Mouse (Mus musculus) testis, postnatal 14 days (tissue): ENCODE measurements at regions not wholly inside any gene's neighbourhood (a gene's known extent, or its start where the extent isn't known, plus 50 kb on each side); places are given as distances from the start of the nearest gene placed in this dataset.
"Not testable (repeated sequence)": the region's sequence is repeated elsewhere in the genome, so short reads cannot be mapped to it uniquely, and the experiment has no call there.

ENCODE experiments used
- DNase-seq: peaks from one replicate; pipeline ENCODE4 v3.0.0; 2021; ENCODE audit warnings: low spot score

DNA sequence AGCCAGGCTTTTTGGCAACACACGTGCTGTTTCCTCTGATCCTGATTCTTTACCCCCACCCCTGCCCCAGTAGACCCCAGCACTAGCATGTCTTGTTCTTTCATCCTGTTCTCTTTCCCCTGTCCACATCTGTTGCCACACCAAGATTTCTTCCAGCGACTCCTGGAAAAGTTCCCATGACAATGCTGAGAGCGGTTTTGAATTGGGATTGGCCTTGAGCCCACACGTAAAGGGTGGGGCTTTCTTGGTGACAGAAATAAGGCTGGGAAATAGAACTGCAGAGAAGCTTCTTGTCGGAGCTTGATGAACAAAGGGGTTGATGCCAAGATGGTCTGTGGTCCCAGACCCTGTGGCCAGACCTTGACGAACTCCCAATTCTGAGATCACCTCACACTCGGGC, 106.8 kb downstream of the Enc1 start:
- no peak for DNase-seq

DNA sequence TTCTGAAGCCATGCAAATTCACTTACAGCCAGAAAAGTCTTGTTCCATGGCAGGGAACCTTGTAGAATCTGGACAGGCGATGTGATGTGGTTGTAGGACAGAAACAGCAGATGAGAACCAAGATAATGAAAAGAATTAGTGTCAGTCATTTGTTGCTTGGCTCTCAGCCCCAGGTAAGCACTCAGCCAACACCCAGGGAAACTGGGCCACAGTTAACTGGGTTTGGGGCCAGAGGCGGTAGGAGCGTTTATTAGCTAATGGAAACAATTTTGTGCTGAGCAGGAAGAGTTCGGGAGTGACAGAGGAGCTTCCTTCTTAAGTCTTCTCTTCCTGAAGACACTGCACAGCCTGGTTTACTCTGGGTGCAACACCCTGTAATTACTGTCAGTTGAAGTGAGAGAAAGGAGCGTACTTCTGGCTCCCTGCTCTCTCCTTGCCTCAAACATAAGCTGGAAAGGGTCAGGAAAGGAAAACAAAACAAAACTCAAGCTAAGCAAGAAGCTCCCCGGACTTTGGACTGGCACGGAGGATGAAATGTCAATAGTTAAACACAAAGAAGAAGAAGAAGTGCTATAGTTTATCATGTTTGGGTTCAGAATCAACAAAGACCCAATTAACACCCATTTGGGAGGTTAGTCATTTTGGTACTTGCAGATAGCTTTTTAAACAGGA, 100.4 kb downstream of the Enc1 start:
- DNase-seq, result no peak

DNA sequence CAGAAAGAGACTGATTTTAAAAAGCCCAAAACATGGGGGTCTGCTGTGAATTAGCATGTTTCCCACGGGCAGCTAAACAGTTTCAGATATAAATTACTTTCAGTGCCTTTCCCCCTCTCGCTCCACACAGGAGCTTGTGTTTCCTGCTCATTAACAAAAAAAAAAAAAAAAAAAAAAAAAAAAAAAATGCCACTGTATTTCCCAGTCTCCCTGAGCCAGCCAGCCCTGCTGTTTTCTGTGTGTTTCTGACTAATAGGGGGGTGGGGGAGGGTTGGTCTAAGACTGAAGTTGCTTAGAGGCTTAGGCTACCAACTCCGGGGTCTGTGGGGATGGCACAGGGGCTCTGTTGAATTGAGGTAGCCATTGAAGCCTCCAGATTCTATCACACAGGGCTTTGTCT, 97.0 kb downstream of the Enc1 start:
- no peak for DNase-seq

DNA sequence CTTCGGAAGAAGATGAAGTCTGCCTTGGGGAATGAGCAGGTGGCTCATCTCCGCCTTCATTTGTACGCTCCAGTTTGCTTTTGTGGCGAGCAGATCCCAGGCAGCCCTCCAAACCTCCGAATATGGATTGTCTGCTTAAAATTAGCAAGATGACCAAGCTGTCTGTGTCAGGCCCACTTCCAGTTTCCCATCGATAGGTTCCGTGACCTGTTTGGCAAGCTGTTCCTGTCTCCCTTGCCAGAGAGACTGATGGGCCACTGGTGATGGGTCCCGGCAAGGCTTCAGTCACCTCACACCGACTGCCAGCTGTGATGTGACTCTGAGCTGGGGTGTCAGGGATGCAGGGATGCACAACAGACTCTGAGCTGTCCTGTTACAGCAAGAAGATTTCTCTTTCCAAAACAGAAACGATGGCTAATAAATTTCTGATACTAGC, 96.4 kb downstream of the Enc1 start:
- no peak for DNase-seq

DNA sequence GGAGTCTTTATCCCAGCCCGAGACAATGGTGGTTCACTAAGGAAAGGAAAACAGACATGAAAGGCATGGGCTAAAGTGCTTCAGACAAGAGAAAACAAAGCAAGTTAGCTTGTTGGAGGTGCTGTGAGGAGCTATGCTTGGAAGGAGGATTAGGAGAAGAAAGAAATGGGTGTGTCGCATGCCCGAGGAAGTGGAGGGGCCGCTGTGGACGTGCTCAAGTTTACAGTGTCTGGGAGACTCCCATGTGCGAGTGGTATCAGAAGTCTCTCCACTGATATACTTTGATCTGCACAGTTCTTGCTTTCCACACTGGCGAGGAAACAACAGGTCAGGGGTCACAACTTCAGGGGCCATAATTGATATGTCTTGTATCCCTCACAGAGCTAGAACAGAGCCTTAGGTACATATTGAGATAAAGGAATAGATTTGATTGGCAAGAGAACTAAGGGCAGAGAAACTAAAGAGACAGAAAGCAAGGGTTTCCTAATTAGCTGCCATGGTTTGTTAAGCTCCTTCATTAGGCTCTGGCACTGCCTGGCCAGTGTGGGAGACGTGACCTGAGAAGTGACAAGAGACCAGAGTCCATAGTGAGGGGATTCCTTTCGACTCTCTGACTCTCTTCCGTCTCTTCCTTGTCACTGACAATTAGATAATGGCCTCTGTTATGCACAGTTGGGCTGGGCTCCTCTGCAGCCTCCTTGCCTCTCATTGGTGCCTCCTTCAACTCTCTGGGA, 93.1 kb downstream of the Enc1 start:
- DNase-seq, result no peak

DNA sequence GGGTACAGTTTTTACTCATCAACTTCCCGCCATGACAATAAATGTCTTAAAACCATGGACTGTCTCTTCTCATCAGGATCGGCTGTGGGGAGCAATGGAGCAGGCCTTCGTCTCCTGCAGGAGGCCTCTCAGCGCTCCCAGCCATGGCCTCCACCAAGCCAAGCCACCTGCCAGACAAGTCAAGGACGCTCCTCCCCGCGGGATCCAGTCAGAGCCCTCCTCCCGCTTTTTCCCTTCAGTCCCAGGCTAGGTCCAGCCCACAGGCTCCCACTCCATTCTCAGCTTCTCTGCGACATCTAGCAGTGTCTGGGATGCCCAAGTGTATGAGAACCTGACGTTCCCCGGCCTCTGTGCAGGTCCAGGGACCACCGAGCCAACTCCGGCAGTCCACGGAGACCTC, 90.2 kb downstream of the Enc1 start:
- DNase-seq, result no peak

DNA sequence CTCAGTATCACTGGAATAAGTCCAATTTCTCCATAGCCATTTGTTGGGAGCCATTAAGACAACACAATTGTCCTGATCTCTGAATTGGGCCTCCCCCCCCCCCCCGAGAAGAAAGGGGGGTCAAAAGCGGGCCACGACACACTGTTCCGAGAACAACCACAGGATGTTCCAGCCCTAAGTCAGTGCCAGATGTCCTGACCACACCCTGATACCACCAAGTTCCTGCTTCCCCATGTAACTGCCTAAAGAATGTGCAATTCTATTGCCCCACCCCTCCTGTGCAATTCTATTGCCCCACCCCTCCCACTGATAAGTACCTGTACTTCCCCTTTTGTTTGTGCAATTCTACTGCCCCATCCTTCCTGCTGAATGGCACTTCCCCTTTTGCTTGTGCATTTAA, 80.4 kb downstream of the Enc1 start:
- not testable (repeated sequence) for DNase-seq

DNA sequence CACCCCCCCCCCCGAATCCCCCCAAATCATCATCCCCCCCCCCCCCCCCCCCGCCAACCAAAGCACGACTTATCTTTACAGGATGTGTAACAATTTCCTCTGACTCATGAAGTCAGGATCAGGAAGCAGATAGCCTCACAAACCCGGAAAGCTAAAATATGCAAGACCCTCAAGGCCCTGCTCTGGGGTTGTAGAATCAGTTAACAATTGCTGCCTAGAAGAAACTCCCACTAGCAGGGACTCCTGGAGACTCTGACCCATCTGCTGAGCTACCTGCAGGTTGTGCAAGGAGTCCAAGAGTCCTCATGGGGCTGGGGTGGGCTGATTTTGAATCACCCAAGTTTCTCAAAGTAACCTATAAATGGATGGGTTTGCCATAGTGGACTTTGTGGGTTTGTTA, 79.9 kb downstream of the Enc1 start:
- no peak for DNase-seq

DNA sequence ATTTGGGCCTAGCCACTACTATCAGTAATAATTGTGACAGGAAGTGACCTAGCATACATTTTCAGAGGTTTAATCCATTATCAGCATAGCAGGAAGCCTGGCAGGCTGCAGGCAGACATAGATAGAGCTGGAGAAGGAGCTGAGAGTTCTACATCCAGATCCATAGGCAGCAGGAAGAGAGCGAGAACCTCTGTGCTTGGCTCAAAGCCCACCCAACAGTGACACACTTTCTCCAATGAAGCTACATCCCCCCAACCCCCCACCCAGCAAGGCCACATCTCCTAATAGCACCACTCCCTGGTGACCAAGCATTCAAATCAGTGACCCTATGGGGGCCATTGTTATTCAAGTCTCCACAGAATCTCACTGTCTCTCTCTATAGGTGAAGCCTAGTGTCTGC, 79.4 kb downstream of the Enc1 start:
- DNase-seq, result no peak

DNA sequence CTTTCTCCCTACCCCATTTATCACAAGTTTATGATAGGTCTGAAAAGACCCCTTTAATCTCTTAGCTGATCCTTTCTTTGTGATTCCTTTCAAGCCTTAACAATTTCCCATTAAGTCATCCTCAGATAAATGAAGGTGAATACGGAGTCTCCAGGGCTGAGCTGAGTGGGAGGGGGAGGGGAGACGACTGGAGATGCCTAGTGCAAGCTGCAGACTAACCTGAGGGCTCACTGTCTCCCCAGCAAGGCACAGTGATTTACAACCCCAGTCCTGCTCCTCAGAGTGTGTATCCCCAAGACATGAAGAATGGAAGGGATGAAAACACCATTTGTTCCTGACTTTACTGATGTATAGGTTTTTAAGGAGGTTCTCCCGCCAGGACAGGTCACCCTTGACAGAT, 76.7 kb downstream of the Enc1 start:
- no peak for DNase-seq

DNA sequence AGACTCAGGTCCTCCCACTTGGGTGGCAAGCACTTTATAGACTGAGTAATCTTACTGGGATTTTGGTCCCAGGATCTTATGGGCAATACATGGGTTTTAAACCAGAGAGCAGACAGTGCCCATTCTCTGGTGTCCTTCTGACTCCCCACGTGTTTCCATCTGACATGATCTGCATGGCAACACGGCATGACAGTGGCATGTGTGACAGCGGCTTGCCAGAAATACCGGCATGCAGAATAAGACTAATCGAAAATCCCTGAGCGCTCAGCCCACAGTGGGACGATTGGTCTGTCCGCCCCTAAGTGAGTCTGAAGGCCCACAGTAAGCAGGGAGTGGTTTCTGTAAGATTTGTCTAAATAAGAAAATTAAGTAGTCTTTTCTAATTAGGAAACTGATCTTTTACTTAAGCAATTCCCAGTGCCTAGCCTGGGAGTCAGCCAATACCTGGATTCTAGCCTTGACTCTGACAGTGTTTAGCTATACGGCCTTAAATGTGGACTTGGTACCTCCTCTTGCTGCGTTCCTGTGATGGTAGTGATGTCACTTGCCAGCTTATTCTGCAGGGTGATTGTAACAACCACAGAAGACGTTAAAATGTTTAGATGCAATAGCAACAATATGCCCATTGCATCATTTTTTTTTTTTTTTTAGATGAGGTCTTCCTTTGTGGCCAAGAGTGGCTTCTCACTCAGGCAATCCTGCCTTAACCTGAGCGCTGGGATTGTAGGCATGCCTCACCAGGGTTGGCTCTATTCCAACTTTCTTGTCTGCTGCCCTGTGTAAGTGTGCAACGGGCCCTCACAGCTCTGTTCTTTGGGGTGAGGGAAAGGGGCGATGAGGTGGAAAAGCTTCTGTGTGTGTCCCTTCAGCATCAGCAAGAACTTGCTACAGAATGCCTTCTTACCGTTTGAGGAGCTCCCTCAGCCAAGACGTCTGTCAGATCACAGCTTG, 71.8 kb downstream of the Enc1 start:
- DNase-seq, result no peak

DNA sequence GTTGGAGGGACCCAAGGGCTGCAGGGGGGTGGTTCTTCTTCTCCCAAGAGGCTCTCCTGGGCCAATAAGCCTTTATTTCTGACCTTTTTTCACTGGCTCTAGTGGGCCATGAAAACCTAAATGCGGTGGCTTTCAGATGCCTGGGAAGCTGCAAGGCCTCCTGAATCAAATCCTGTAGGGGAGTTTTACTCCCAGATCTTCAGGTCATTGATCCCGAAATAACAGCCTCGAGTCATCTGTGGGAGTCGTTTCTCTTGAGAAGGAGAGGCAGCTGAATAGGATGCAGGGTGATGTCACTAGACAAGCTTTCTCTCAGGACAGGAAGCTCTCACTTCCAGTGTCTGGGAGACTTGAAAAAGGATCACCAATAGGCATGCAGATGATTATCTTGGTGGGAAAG, 70.4 kb downstream of the Enc1 start:
- no peak for DNase-seq

DNA sequence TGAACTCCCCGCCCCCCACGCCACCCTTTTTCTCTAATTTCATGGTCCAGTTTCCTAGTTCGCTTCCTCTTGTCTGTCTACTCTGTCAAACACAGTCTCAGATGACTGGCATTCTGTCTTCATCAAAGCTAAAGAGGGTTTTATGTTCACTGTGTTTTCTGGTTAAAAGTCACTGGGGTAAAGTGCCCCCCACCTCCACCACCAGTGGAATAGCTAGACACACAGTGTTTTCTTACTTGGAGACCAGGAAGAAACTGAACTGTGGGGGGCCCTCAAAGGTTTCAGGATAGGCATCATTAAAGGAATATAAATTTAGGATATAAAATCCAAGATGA, 69.9 kb downstream of the Enc1 start:
- no peak for DNase-seq

DNA sequence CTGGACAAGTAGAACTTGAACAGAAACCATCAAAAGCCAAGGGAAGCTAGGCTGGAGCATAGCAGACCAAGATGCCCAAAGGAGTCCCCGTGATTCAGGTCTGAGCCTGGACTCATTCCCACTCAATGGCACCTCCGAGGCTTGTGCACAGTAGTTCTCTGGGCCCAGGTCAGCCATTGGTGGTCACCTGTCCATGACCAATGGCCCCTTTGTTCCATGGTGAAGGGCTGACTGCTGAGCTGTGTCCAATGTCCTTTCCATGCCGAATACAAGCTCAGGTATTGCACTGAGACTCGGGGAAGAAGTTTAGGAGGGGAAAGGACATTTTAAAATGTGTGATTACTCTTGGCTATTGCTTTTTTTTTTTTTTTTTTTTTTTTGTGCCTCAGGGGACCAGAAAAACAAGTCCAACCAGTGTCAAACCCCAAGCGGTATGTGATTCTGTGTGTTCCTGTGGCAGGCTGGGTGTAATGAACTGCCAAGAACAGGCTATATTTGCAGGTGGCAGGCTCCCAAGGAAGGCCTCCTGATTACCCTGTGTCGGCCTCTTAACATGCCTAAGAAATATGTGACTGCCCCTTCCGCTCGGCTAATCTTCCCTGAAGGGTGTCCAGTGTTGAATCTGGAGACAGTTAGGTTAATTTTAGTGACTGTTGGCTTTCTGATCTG, 69.4 kb downstream of the Enc1 start:
- DNase-seq, result peak; percentile 19

DNA sequence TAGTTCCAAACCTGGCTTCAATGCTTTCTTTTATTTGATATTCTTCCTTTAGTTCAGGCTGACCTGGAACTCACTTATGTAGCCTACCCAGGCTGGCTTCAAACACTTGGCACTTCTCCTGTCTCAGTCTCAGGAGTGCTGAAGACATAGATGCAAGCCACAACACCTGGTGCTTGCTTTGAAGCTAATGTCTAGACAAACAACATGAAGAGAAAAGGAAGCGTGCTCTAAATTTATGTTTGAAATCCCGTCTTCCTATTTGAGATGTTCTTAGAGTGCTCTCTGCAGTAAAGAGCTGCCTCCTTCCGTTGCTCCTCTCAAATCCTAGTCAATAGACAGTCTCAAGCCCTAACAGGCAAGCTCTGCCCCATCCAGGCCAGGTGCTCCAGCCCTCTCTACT, 68.5 kb downstream of the Enc1 start:
- no peak for DNase-seq

DNA sequence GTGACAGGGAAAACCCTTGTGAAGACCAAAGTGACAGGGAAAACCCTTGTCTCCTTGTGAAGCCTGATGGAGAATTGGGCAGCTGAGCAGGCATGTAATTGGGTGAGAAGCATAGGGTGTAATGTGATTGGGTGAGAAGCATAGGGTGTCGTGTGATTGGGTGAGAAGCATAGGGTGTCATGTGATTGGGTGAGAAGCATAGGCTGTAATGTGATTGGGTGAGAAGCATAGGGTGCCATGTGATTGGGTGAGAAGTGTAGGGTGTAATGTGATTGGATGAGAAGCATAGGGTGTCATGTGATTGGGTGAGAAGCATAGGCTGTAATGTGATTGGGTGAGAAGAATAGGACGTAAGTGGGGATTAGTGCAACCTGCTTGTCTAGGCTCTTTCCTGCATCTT, 67.5 kb downstream of the Enc1 start:
- DNase-seq, result no peak
